Mouse (Mus musculus) liver, adult 2 months (tissue): ENCODE measurements at regions not wholly inside any gene's neighbourhood (a gene's known extent, or its start where the extent isn't known, plus 50 kb on each side); places are given as distances from the start of the nearest gene placed in this dataset.

Experiments used
- CTCF ChIP-seq: fragments of 200-500 bp; IDR thresholded peaks from 2 replicates; pipeline ENCODE4 v1.5.1; 2011; ENCODE audit warnings: low read depth, low read length, control low read depth
- POLR2A ChIP-seq: fragments of 200-500 bp; IDR thresholded peaks from 2 replicates; pipeline ENCODE4 v1.6.1; 2011; ENCODE audit warnings: low read length, control low read depth; ENCODE audit not compliant: insufficient read depth; ENCODE audit errors: extremely low read depth

DNA sequence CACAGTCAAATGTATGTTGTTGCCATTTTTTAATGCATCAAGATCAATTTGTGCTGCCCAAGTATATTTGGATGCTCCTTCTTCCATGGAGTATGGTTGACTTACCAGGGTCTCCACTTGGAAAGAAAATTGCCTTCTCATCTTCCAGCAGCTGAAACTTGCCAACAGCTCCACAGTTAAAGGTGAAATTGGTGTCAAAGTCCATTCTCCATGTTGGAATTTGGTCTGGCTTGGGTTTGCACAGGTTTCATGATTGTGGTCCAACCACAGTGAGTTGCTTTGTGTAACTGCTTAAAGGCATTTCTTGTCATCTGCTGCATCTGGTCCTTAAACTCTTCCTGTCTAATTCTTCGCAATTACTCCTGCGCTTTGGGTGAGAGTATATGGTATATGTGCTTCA lies 634.3 kb downstream of the Nup35 start:
- no peak for TF ChIP-seq POLR2A
- no peak for TF ChIP-seq CTCF
